Mouse (Mus musculus) heart, postnatal 0 days (tissue): ENCODE data around the gene 2410002F23Rik.

Source experiments
- CTCF ChIP-seq: IDR thresholded peaks from 2 replicates; pipeline ENCODE4 v1.5.1; 2016; ENCODE audit warnings: antibody characterized with exemption, control low read depth, low read depth
- EP300 ChIP-seq: IDR thresholded peaks from 2 replicates; pipeline ENCODE4 v1.6.1; 2016; ENCODE audit warnings: antibody characterized with exemption, low read depth

DNA sequence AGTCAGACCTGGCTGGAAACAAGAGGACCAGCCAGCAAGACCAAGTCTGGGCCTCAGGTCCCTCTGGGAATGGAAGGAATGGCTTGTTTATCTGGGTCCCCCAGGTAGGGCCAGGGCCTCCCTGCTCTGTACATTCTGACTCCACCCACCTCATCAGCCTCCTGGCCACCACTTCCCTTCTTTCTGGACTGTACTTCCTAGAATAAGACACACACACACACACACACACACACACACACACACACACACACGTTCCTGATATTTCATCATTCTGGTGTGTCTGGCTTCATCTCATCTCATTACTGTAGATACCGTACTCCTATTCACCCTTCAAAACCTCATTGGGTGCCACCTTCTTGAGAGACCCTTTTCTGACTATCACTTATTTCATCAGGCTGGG, 22.9 kb downstream of the 2410002F23Rik start:
- TF ChIP-seq CTCF (no peak), EP300 (no peak)
